Mouse (Mus musculus): ENCODE measurements around the gene Olfr543.
"Not testable (repeated sequence)": the region's sequence is repeated elsewhere in the genome, so short reads cannot be mapped to it uniquely, and the experiment has no call there.

Olfr543 gene

DNA sequence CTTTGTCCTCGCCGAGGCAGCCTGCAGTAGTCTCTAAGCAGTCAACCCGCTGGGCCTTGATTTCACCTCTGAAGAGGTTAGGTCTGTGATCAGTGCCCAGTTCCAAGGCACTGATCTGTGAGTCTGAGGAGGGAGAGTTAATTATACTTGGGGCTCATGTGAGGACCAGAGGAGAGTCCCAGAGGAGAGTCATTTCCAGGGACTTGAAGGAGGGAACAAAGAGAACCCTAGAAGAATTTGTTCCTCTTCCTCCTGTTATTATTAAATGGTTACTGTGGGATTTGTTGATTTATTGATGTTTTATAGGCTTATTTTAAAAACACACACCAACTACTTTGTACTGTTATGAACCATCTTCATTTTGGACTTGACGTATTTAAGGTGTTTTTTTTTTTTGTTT is at the start of gene Olfr543:
Gene Olfr543 (minus strand): TSS at position 101 of the 400 bp plus-strand sequence.
- no peak for DNase-seq (ENCODE audit: low read depth, low spot score)

DNA sequence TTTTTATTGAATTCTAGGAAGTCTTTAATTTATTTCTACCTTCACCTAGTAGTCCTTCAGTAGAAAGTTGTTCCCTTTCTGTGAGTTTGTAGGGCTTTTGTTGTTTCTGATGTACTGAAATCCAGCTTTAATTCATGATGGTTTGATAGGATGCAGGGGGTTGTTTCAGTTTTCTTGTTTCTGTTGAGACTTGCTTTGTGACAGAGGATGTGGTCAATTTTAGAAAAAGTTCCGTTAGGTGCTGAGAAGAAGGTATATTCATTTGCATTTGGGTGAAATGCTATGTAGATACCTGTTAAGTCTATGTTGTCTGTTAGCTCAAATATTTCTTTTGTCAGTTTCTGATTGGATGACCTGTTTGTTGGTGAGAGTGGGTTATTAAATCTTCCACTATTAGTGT is 47.6 kb upstream of the Olfr543 start:
- no peak for DNase-seq (ENCODE audit: low read depth, low spot score)

GRCm38 (mm10) chr7:102517051-102517335 is 35.5 kb upstream of the Olfr543 start:
- DNase-seq (ENCODE audit: low read depth, low spot score): no peak

DNA sequence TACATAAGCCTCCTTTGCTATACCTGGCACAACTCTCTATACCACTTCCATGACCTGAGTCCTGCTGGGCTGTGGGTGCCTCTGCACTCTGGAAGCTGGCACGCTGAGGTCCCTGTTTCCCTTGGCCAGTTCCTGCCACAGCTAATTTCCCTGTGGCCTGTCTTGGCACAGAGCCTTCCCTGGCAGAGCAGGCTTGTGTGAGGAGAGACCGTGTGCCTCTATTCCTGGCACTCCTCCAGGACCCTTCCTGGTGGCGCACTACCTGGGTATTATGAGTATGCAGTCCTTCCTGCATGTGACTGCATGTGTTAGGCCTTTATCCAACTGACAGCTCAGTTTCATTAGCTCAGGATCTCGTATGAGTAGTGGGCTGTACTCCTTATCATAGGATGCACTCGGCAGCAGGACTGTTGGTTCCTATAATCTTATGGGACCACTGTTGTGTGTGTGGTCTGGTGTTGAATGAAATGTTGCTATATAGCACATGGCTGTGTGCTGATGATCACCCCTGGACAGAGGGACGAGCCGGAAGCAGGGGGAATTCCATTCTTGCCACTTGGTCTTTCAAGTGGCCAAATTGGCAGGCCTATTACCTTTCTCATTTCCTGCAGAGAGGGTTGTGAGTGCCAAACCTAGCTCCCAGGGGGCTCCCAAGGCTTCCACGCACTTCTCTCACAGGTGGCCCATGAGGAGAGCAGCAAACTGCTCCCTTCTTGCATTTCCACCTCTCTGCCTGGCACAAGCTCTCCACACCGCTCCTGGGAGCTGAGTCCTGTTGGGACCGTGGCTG is 35.0 kb upstream of the Olfr543 start:
- DNase-seq (ENCODE audit: low read depth, low spot score): no peak

DNA sequence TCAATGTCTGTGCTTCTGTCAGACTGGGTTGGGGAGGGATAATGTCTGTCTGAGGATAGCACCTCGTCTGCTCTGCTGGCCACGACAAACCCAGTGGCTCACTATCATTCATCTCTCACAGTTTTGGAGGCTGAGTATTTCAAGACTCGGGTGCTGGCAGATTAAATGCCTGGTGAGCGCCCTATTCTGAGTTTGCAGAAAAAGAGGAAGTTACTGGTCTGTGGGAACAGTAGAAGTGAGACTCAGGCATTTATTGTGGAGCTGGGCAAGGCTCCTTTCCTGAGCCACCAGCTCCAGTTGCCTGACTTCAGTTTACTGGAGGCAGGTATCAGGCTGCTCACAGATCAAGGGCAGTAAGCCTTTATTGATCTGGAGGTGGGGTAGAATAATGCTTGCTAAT is 32.7 kb upstream of the Olfr543 start:
- DNase-seq (ENCODE audit: low read depth, low spot score): no peak

DNA sequence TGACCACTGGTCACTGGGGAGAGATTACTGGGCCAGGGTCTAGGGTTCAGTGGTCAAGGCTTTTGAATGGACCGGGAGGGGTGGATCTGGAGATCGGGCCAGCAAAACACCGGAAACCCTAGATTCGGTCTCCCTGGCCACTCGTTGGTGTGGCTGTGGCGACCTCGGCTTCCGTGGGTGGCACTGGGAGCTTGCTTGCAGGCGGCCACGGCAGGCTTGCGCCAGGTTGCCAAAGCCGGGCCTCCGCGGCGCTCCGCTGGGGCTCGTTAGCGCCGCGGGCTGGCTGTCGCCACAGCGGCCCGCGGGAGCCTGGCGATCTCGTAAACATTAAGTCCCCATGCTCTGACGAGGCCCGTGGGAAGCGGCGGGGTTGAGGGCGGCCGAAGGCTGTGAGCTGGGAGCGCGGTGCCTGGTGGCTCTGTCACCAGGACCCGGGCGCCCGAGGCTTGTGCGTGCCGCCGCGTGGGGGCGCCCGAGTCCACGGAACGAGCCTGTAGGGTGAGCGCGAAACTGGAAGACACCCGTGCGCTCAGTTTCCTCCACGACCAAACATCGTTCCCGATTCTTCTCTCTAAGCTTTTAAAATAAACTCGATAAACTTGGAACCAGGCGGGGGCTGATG is 31.4 kb upstream of the Olfr543 start:
- DNase-seq (ENCODE audit: low read depth, low spot score): peak; percentile 95

DNA sequence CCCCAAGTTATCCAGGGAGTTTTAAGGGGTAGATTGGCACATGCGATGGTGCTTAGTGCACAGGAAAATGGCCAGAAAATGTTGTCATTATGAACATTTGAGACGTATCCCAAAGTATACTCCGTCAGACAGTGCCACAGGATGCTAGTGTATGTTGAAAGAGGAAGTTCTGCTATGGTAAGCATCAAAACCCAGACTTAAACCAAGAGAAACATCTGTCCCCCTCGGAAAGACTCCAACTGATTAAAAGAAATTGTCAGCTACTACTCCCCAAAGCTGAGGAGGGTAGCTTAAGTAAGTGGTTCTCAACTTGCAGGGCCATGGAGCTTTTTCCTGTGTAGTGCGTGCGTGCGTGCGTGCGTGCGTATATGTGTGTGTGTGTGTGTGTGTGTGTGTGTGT is 30.4 kb upstream of the Olfr543 start:
- DNase-seq (ENCODE audit: low read depth, low spot score): no peak

DNA sequence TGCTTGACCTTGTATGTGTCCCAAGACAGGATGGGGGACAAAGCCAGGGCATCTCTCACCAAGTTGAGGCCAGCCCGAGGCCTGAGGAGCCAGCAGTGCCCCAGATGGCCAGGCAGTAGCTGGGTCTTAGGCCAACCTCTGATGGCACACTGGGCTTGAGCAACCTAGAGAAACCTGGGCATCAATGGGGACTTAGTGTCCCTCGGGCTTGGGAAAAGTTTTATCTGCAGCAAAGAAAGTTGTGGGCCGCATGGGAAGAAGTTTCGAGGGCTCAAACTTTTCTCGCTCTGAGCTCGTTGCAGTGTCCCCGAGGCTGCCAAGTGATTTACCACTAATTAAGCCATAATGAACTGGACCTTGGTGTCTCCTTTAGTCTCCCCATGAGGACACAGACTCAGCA is 28.2 kb upstream of the Olfr543 start:
- DNase-seq (ENCODE audit: low read depth, low spot score): no peak

DNA sequence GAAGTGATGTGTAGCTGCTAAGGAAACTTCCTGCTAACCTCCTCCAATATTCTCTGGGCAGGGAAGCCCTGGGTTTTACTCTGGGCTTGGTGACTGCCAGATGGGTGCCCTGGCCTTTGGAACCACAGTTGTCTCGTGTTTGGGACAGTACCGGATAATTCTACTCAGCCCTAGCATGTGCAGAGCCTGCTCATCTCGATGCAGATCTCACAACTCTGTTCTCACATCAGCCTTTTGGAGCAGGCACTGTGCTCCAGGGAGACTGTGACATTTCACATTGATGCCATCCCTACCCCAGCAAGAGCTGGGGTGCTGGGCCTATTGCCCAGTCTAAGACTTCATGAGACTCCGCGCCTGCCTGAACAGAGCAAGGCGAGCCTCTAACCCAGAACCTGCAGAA is 27.2 kb upstream of the Olfr543 start:
- no peak for DNase-seq (ENCODE audit: low read depth, low spot score)

DNA sequence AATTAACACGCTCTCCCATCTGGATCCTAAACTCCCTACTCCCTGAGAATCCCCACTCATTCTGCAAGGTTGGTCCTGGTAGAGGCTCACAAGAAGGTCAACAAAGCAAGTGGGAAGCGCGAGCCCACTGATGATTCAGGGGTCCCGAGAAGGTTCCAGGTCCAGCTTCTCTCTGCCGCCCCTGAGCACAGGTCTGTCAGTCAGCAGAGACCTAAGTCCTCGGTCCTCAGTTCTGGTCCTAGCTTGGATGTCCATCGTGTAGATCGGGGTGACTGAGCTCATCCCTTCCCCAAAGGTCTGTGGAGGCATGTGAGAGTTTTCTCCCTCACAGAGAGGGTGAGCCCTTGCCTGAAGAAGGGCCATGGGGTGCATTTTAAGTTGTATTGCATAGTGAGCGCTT is 26.6 kb upstream of the Olfr543 start:
- DNase-seq (ENCODE audit: low read depth, low spot score): no peak

DNA sequence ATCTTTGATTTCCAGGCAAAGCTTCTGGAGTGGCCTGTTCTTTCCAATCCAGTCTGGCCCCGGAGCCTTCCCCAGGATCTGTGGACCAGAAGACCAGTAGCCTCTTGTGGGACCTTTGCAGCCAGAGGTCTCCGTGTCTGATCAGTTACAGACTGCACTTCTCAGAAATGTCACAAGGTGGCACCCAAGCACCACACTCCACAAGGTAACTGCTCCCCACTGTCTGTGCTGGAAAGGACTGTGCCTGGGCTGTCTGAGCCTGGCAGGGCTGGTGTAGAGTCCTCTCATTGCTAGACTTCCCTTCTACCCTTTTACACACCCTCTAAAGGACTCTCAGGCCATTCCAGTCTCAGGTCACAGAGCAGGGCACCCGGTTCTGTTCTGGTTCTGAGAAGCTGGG is 25.4 kb upstream of the Olfr543 start:
- peak; percentile 81 for DNase-seq (ENCODE audit: low read depth, low spot score)

DNA sequence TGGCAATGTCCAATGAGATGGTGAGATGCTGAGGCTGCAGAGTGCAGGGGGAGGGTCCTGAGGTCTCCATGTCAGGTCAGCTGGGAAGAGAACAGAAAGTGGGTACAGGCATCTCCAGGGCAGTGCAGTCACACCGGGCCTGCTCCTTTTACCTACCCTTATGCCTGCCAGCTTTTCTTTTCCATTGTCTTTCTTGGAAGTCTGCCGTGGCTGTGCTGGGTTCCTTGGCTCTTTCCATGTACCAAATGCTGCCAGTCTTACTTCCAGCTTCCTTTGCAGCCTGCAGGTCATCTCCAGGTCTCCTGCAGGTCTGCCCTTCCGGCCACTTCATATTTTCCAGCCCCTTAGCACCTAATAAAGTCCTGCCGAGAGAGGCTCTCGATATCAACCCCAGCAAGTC is 20.5 kb upstream of the Olfr543 start:
- no peak for DNase-seq (ENCODE audit: low read depth, low spot score)

DNA sequence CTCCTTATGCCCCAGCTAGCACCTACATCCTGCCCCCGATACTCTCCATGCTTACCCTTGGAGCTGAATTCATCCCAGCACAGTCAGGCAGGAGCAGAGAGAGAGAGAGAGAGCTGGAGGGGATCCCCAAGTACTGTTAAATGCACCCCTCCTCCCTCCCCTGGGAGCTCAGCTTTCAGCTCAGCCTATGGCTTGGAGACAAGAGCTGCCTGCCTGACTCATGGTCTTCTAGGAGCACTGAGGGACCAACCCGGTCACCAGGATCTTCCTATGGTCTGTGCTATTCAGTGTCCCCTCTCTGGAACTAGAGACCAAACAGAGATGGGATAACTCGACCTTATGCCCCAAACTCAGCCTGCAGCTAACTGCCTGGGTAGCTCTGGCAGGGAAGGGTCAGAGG is 18.0 kb upstream of the Olfr543 start, which contains the start of gene Olfr545:
Gene Olfr545 (minus strand): TSS at position 101 of the 400 bp plus-strand sequence.
- no peak for DNase-seq (ENCODE audit: low read depth, low spot score)

- DNase-seq (ENCODE audit: low read depth, low spot score): not testable (repeated sequence)
Observed at GRCm38 (mm10) chr7:102494416-102494815, 12.9 kb upstream of the Olfr543 start.

- no peak for DNase-seq (ENCODE audit: low read depth, low spot score)
Observed at GRCm38 (mm10) chr7:102488161-102488560, 6.7 kb upstream of the Olfr543 start, which contains the start of gene Olfr544. Olfr544 (minus strand) TSS chr7:102488313.

DNA sequence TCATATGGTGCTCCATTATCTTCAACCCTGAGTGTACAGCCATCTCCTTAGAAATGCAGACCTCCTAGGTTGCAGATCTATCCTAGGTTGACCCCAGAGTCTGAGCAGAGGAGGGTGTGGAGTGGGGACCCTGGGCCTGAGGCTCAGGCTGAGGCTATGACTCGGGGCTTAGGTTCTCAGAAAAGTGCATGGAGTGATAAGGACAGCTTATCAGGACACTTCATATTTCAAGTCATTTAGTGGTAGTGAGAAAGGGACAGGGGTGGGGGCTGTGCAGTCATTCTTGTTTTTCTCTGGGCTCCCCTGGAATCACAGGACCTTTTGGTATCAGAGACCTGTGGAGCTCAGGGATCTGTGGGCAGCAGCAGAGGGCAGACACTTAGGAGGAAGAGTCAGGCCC is 4.6 kb upstream of the Olfr543 start:
- DNase-seq (ENCODE audit: low read depth, low spot score): no peak

DNA sequence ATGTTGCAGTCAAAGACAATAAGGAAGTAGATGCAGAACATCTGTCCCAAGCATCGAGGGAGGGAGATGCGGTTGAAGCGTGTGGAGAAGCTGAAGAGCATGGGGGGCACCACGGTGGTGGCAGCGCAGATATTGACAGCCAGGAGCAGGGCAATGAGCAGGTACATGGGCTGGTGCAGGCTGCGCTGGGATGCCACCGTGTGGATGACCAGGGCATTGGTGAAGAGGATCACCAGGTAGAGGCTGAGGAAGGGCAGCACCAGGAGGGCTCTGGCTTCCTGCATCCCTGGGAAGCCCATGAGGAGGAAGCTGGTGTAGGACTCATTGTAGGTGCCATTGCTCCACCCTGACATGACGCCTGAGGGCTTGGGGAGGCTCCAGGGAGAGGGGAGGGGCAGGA is 3.3 kb upstream of the Olfr543 start:
- not testable (repeated sequence) for DNase-seq (ENCODE audit: low read depth, low spot score)

GRCm38 (mm10) chr7:102483665-102484064 is 2.2 kb upstream of the Olfr543 start:
- DNase-seq (ENCODE audit: low read depth, low spot score): no peak

- no peak for DNase-seq (ENCODE audit: low read depth, low spot score)
Observed at GRCm38 (mm10) chr7:102480821-102481220, 658 bp downstream of the Olfr543 start.

DNA sequence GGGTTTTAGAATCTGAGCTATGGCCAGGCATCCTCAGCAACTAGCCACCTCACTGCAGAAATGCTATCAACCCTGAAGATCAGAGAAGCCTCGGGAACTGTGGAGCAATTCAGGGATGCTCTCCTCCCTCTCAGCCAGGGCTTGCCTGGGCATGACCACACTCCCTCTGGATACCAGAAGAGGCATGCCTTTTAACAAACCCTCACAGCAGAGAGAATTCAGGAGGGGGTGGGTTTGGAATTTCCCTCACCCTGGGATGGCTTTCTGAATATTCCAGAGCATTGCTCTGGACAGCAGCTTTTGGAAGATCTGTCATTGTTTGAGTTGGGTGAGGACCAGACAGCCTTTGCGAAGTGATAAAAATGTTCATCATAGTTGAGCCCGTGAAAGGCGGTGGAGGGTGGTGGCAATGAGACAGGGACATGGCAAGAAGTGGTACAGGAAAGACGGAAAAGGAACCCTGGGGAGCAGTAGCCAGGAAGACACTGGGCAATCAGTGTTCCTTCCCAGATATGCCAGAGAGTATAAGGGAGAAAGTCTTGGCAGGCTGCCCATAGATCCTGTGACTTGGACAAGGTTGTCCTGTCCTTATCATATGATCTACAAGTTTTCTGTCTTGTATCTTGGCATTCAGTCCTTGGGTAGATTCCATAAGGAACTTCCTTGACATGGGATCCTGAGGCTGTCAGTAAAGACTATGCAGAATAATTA is 2.0 kb downstream of the Olfr543 start:
- peak; percentile 83 for DNase-seq (ENCODE audit: low read depth, low spot score)

DNA sequence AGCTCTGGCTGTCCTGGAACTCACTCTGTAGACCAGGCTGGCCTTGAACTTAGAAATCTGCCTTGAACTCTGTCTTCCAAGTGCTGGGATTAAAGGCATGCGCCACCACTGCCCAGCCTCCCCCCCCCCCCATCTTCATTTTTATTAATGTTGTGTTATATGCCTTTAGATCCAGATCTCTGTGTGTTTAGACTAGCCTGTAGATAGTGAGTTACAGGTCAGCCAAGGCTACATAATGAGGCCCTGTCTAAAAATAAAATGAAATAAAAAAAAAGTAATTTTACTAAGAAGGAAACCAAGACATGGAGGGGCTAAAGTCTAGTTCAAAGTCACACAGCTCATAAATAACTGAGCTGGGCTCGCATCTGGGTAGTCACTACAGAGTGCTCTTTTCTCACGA is 2.6 kb downstream of the Olfr543 start:
- DNase-seq (ENCODE audit: low read depth, low spot score): no peak

GRCm38 (mm10) chr7:102478425-102478824 is 3.1 kb downstream of the Olfr543 start:
- DNase-seq (ENCODE audit: low read depth, low spot score): peak; percentile 21

- no peak for DNase-seq (ENCODE audit: low read depth, low spot score)
Observed at GRCm38 (mm10) chr7:102477377-102477776, 4.1 kb downstream of the Olfr543 start.
